Mouse (Mus musculus): ENCODE results near the gene Hdhd3. TPM values are rescaled to one million over a fixed set of nuclear protein-coding genes. Genes with fewer than 3 reads are reported as not detected.

Hdhd3 gene
- polyA plus RNA-seq, 1 experiment = 3.8 TPM

GRCm38 (mm10) chr4:62520892-62521400 is 17.7 kb upstream of the Hdhd3 start:
- TF ChIP-seq POLR2A (IDR thresholded peaks at IDR 0.05; ENCODE audit: low read depth, low read length) (no peak), CTCF (IDR thresholded peaks at IDR 0.05; ENCODE audit: borderline replicate concordance, insufficient read depth, low read length) (no peak)
- peaks cover 18% of the 10 kb centered on the region; the same call in 1 of the 2 replicates for H3K4me1 ChIP-seq (ENCODE audit: control insufficient read depth, insufficient read depth, low read length)
- H3K4me3 ChIP-seq (ENCODE audit: insufficient read depth, low read length) = no peak overlapping the region
- H3K27ac ChIP-seq (ENCODE audit: insufficient read depth, low read length) = no peak overlapping the region

- TF ChIP-seq CTCF (IDR thresholded peaks at IDR 0.05; ENCODE audit: borderline replicate concordance, insufficient read depth, low read length) = no peak
- TF ChIP-seq POLR2A (IDR thresholded peaks at IDR 0.05; ENCODE audit: low read depth, low read length) = peak; percentile 80; the same call in 1 of the 2 replicates
- H3K4me3 ChIP-seq (ENCODE audit: insufficient read depth, low read length) = peak within 1 kb of the TSS; percentile 81
- peaks cover 18% of the 10 kb centered on the region; the same call in 1 of the 2 replicates for H3K4me1 ChIP-seq (ENCODE audit: control insufficient read depth, insufficient read depth, low read length)
- H3K27ac ChIP-seq (ENCODE audit: insufficient read depth, low read length) = peak within 1 kb of the TSS; percentile 84
Measured at GRCm38 (mm10) chr4:62519849-62520233, 16.6 kb upstream of the Hdhd3 start, which contains the start of gene Alad. Gene Alad (minus strand): TSS chr4:62519918.

- H3K4me1 ChIP-seq (ENCODE audit: control insufficient read depth, insufficient read depth, low read length) = peaks cover 18% of the 10 kb centered on the region; the same call in 1 of the 2 replicates
- TF ChIP-seq CTCF (IDR thresholded peaks at IDR 0.05; ENCODE audit: borderline replicate concordance, insufficient read depth, low read length) = no peak
- TF ChIP-seq POLR2A (IDR thresholded peaks at IDR 0.05; ENCODE audit: low read depth, low read length) = no peak
- H3K4me3 ChIP-seq (ENCODE audit: insufficient read depth, low read length) = peak overlapping the region; percentile 81
- peak overlapping the region; percentile 84 for H3K27ac ChIP-seq (ENCODE audit: insufficient read depth, low read length)
Measured at GRCm38 (mm10) chr4:62519122-62519848, 16.0 kb upstream of the Hdhd3 start.

- Histone ChIP-seq H3K4me3 (ENCODE audit: insufficient read depth, low read length) (peak overlapping the region; percentile 81), H3K27ac (ENCODE audit: insufficient read depth, low read length) (no peak overlapping the region), H3K4me1 (ENCODE audit: control insufficient read depth, insufficient read depth, low read length) (peaks cover 15% of the 10 kb centered on the region; the same call in 1 of the 2 replicates)
- no peak for TF ChIP-seq CTCF (IDR thresholded peaks at IDR 0.05; ENCODE audit: borderline replicate concordance, insufficient read depth, low read length)
- no peak for TF ChIP-seq POLR2A (IDR thresholded peaks at IDR 0.05; ENCODE audit: low read depth, low read length)
Measured at GRCm38 (mm10) chr4:62518416-62519121, 15.3 kb upstream of the Hdhd3 start.

DNA sequence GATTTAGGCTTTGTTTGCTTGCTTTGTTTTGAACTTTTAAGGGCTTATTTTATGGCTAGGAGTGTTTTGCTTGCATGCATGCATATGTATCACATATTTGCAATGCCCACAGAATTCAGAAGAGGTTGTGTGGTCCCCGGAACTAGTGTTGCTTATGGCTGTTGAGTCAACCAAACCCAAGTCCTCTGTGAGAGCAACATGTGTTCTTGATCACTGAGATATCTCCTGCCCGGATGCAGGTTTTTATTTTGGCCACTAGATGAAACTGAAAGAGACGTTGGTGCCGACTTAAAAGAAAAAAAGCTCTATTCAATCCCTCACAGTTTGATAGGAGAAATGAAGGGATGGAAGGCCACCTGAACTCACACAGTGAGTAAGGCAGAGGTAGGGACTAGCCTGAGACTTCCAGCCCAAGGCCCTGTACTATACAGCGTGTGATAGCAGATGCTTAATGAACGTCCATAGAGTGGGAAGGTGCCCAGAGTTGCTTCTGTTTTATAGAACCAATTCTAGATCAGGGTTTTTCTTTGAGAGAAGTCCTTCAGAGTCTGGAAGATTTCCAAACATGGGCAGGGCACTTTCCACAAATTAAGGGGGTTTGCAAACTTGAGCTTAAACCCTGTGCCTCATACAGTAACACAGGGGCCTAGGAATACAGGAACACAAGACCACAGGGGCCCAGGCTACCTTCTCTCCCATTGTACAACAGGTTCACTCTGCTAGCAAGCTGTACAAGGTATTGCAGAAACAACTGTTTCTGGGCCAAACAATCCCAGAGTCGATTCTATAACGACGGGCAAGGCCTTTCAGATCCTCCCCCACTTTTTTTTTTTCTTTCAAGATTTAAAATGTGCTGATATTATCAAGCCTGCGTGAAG is 14.5 kb upstream of the Hdhd3 start:
- TF ChIP-seq CTCF (IDR thresholded peaks at IDR 0.05; ENCODE audit: borderline replicate concordance, insufficient read depth, low read length) = no peak
- no peak for TF ChIP-seq POLR2A (IDR thresholded peaks at IDR 0.05; ENCODE audit: low read depth, low read length)
- no peak overlapping the region for H3K27ac ChIP-seq (ENCODE audit: insufficient read depth, low read length)
- H3K4me3 ChIP-seq (ENCODE audit: insufficient read depth, low read length) = no peak overlapping the region
- H3K4me1 ChIP-seq (ENCODE audit: control insufficient read depth, insufficient read depth, low read length) = peaks cover 15% of the 10 kb centered on the region; the same call in 1 of the 2 replicates

DNA sequence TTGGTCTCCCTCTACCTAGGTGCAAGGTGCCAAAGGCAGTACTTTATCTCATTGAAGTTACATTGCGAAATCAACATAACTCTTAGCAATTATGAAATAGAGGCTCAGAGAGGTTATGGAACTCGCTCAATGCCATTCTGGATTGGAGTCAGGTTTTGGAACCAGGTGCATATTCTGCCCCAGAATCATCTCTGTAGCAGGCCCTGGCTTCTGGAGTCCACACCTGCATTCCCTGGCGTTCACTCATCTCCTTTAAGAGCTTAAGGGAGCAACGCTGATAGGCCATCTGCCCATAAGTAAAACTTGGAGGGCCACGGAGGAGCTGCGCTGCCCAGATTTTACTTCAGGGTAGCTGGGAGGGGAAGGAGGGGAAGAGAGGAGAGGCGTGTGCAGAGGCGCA is 13.8 kb upstream of the Hdhd3 start:
- H3K4me3 ChIP-seq (ENCODE audit: insufficient read depth, low read length) = no peak overlapping the region
- TF ChIP-seq CTCF (IDR thresholded peaks at IDR 0.05; ENCODE audit: borderline replicate concordance, insufficient read depth, low read length) = no peak
- TF ChIP-seq POLR2A (IDR thresholded peaks at IDR 0.05; ENCODE audit: low read depth, low read length) = no peak
- no peak overlapping the region for H3K27ac ChIP-seq (ENCODE audit: insufficient read depth, low read length)
- H3K4me1 ChIP-seq (ENCODE audit: control insufficient read depth, insufficient read depth, low read length) = peaks cover 15% of the 10 kb centered on the region; the same call in 1 of the 2 replicates

DNA sequence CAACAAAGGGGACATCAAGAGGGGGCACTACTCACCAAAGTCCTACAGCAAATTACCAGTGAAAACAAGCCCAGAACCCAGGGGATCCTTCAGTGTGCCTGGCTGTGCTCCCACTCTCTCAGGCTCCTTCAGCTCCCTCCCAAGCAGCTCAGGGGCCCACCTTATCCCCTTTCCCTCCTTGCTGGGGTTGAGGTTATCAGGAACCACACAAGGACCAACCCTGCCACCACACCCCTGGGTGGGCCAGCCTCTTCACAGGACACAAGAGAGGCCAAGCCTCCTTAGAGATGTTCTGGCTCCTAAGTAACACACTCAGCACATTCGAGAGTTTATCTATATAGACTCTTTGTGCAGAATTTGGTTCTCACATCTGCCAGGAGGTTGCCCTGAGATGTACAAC is 13.3 kb upstream of the Hdhd3 start:
- H3K27ac ChIP-seq (ENCODE audit: insufficient read depth, low read length) = no peak overlapping the region
- no peak for TF ChIP-seq CTCF (IDR thresholded peaks at IDR 0.05; ENCODE audit: borderline replicate concordance, insufficient read depth, low read length)
- no peak for TF ChIP-seq POLR2A (IDR thresholded peaks at IDR 0.05; ENCODE audit: low read depth, low read length)
- no peak overlapping the region for H3K4me3 ChIP-seq (ENCODE audit: insufficient read depth, low read length)

DNA sequence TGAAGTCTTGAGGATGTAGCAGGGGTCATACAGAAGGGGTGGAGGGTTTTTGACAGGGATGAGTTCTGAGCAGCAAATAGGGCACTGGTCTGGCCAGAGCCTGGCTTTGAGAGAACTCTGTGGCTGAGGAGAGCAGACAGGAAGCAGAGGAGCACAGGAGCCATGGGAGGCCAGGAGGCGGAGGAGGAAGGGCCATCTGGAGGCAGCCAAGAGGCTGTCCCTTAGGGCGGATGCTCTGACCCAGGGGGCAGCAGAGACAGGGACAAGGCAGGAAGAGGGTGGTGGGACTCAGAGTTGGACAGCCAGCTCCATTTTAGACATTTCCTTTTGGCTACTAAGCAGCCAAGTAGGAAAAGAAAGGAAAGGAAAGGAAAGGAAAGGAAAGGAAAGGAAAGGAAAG is 12.8 kb upstream of the Hdhd3 start:
- Histone ChIP-seq H3K27ac (ENCODE audit: insufficient read depth, low read length) (no peak overlapping the region), H3K4me3 (ENCODE audit: insufficient read depth, low read length) (no peak overlapping the region), H3K4me1 (ENCODE audit: control insufficient read depth, insufficient read depth, low read length) (peaks cover 15% of the 10 kb centered on the region; the same call in 1 of the 2 replicates)
- TF ChIP-seq CTCF (IDR thresholded peaks at IDR 0.05; ENCODE audit: borderline replicate concordance, insufficient read depth, low read length) = no peak
- no peak for TF ChIP-seq POLR2A (IDR thresholded peaks at IDR 0.05; ENCODE audit: low read depth, low read length)

More for the DNA sequence above, 13.3 kb upstream of the Hdhd3 start:
- peaks cover 15% of the 10 kb centered on the region; the same call in 1 of the 2 replicates for H3K4me1 ChIP-seq (ENCODE audit: control insufficient read depth, insufficient read depth, low read length)

DNA sequence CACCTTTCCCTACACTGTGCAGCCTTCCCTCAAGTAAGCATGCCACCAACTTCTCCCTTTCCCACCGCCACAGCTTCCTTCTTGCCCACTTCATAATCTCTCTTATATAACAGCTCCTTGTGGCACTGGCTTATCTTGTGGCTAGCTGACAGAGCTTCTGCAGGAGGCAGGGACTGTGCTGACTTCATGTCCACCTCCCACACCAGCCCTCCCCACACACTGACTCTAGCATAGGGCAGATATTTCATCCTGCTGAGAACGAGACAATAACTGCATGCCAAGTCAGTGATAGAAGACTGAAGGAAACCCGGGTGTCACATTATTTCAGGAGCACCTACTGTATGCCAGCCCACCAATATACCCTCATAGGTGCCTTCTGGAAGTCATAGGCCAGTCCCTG is 12.2 kb upstream of the Hdhd3 start:
- Histone ChIP-seq H3K27ac (ENCODE audit: insufficient read depth, low read length) (no peak overlapping the region), H3K4me3 (ENCODE audit: insufficient read depth, low read length) (no peak overlapping the region), H3K4me1 (ENCODE audit: control insufficient read depth, insufficient read depth, low read length) (peaks cover 15% of the 10 kb centered on the region; the same call in 1 of the 2 replicates)
- TF ChIP-seq CTCF (IDR thresholded peaks at IDR 0.05; ENCODE audit: borderline replicate concordance, insufficient read depth, low read length) (no peak), POLR2A (IDR thresholded peaks at IDR 0.05; ENCODE audit: low read depth, low read length) (no peak)
